Mouse (Mus musculus) stomach, postnatal 0 days (tissue): ENCODE measurements around the gene Gm3159. TPM values are rescaled to one million over a fixed set of nuclear protein-coding genes. Genes with fewer than 3 reads are reported as not detected.
"Not testable (repeated sequence)": the region's sequence is repeated elsewhere in the genome, so short reads cannot be mapped to it uniquely, and the experiment has no call there.

Source experiments
- ATAC-seq: fragments of 200-750 bp; cut with Nextera tagmentation; 2 replicates; pipeline ENCODE4 v1.8.0; 2017; ENCODE audit not compliant: low FRiP score, low TSS enrichment
- DNase-seq: peaks from one replicate; pipeline ENCODE4 v3.0.0-alpha.2; 2016; ENCODE audit warnings: low spot score
- H3K27ac ChIP-seq: fragments of 300-500 bp; sonication (generic); replicated peaks from 2 replicates; pipeline ENCODE4 v1.5.1; 2014; ENCODE audit warnings: mild to moderate bottlenecking, control low read depth
- H3K27me3 ChIP-seq: fragments of 300-500 bp; sonication (generic); 2 replicates; pipeline ENCODE4 v1.6.1; 2014; ENCODE audit warnings: low read length; ENCODE audit not compliant: control insufficient read depth, insufficient read depth
- H3K36me3 ChIP-seq: fragments of 300-500 bp; sonication (generic); 2 replicates; pipeline ENCODE4 v1.6.1; 2014; ENCODE audit warnings: low read length, mixed read lengths; ENCODE audit not compliant: control insufficient read depth, insufficient read depth
- H3K4me1 ChIP-seq: fragments of 300-500 bp; sonication (generic); replicated peaks from 2 replicates; pipeline ENCODE4 v1.6.1; 2014; ENCODE audit warnings: antibody characterized with exemption; ENCODE audit not compliant: control insufficient read depth, insufficient read depth
- H3K4me2 ChIP-seq: fragments of 300-500 bp; sonication (generic); replicated peaks from 2 replicates; pipeline ENCODE4 v1.6.1; 2014; ENCODE audit warnings: low read depth, mild to moderate bottlenecking, control low read depth, moderate library complexity
- H3K4me3 ChIP-seq: fragments of 300-500 bp; sonication (generic); 2 replicates; pipeline ENCODE4 v1.5.1; 2014; ENCODE audit warnings: low read depth, low read length, control low read depth
- H3K9ac ChIP-seq: fragments of 300-500 bp; sonication (generic); 2 replicates; pipeline ENCODE4 v1.6.1; 2014; ENCODE audit warnings: mild to moderate bottlenecking, low read length, control low read depth, mixed read lengths
- H3K9me3 ChIP-seq: fragments of 300-500 bp; sonication (generic); 2 replicates; pipeline ENCODE4 v1.6.1; 2016; ENCODE audit warnings: low read length; ENCODE audit not compliant: control insufficient read depth
- WGBS: fragments of 180-500 bp; shearing (Covaris S2); extraction: QIAGEN DNeasy Blood & Tissue Kit; methylation state at CpG from one replicate; pipeline ENCODE4 v1.1.7; 2014; 5-methylcytosine and 5-hydroxymethylcytosine counted together
- polyA plus RNA-seq: library from polyadenylated mRNA; unstranded; fragments of >200 nt; fragmentation: Nextera tagmentation; extraction: Ambion mirVana; gene quantifications from 2 replicates; pipeline ENCODE4 v1.2.1, GENCODE M21; 2015

The Gm3159 gene
- not detected in 2 replicates for polyA plus RNA-seq

DNA sequence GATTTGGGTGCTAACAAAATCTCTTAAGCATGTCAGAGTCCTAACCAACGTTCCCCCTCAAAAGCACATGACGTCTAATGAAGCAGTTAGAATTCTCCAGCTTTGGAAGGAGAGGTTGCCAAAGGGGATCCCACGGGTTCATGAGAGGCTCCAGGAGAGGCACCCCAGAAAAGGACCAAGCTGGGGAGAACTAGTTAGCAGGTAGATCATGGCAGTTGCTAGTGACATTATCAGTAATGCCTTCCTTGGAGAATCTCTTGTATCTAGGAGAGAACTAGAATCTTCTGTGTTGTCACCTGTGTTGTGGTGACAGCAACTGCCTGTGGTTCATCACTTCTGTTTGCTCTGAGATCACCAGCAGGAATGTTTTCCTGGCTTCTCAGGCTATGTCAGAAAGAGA is at the start of gene Gm3159:
Gm3159 (plus strand) TSS at position 301 of the 400 bp plus-strand sequence.
- DNase-seq, H3K36me3 ChIP-seq, H3K9me3 ChIP-seq, H3K4me3 ChIP-seq, H3K4me1 ChIP-seq, ATAC-seq, H3K9ac ChIP-seq, H3K27ac ChIP-seq, H3K4me2 ChIP-seq, H3K27me3 ChIP-seq: not testable (repeated sequence)
- no CpG with 5 or more reads among the region's 3 CpGs for WGBS

GRCm38 (mm10) chr14:4368991-4369390 is 28.3 kb upstream of the Gm3159 start:
- H3K27me3 ChIP-seq, ATAC-seq, H3K27ac ChIP-seq, H3K4me3 ChIP-seq, DNase-seq, H3K9ac ChIP-seq, H3K4me2 ChIP-seq, H3K9me3 ChIP-seq, H3K4me1 ChIP-seq, H3K36me3 ChIP-seq: not testable (repeated sequence)
- 90% methylated on average over 3 of the region's 3 CpGs for WGBS

DNA sequence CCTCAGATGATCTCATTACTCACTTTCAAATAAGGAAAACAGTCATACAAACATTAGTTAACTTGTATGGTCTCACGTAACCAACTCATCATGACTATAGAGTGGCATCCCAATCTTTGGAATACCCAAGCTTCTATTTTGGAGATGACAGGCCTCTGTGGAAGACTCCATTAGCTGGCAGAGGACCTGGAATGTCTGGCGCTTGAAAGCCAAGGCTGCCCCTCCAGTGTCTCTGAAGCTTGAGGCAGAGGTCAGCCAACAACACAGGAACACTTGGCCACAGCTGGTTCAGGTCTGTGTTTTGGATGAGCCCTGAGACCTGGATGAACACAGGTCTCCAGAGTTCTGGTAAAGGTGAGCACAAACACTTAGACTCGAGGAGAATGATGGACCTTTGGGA is 27.6 kb upstream of the Gm3159 start:
- not testable (repeated sequence) for ATAC-seq, H3K27ac ChIP-seq, H3K4me3 ChIP-seq, H3K4me1 ChIP-seq, H3K9ac ChIP-seq, H3K9me3 ChIP-seq, H3K36me3 ChIP-seq, H3K27me3 ChIP-seq, H3K4me2 ChIP-seq, DNase-seq
- 84% methylated on average over 3 of the region's 3 CpGs for WGBS

GRCm38 (mm10) chr14:4377871-4378270 is 19.5 kb upstream of the Gm3159 start:
- not testable (repeated sequence) for H3K9ac ChIP-seq, H3K4me1 ChIP-seq, H3K27me3 ChIP-seq, H3K27ac ChIP-seq, H3K4me2 ChIP-seq, H3K9me3 ChIP-seq, H3K4me3 ChIP-seq, DNase-seq, H3K36me3 ChIP-seq, ATAC-seq

GRCm38 (mm10) chr14:4385606-4386005 is 11.7 kb upstream of the Gm3159 start:
- DNase-seq, H3K4me1 ChIP-seq, H3K4me2 ChIP-seq, H3K36me3 ChIP-seq, ATAC-seq, H3K9ac ChIP-seq, H3K9me3 ChIP-seq, H3K27ac ChIP-seq, H3K27me3 ChIP-seq, H3K4me3 ChIP-seq: not testable (repeated sequence)

DNA sequence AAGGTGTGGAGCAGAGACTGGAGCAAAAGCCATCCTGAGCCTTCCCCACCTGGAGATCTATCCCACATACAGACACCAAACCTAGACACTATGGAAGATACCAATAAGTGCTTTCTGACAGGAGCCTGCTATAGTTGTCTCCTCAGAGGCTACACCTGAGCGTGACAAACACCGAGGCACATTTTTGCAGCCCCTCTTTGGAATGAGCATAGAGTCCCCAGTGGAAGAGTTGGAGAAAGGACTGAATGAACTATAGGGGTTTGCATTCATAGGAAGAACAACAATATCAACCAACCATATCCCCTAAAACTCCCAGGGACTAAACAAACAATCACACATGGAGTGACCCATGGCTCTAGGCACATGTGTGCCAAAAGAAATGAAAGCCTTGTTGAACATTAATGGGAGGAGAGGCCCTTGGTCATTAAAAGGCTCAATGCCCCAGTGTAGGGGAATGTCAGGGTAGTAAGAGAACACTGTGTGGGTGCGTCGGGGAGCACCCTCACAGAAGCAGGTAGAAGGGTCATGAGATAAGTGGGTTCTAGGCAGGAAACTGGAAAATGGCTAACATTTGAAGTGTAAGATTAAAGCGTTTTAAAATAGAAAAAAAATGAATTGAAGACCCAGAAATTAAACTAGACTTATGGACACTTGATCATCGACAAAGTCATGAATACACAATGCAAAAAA is 4.3 kb upstream of the Gm3159 start:
- not testable (repeated sequence) for H3K4me1 ChIP-seq, H3K27ac ChIP-seq, H3K4me3 ChIP-seq, H3K9ac ChIP-seq, H3K9me3 ChIP-seq, H3K4me2 ChIP-seq, H3K36me3 ChIP-seq, ATAC-seq, H3K27me3 ChIP-seq, DNase-seq
- WGBS, result 83% methylated on average over 2 of the region's 6 CpGs

DNA sequence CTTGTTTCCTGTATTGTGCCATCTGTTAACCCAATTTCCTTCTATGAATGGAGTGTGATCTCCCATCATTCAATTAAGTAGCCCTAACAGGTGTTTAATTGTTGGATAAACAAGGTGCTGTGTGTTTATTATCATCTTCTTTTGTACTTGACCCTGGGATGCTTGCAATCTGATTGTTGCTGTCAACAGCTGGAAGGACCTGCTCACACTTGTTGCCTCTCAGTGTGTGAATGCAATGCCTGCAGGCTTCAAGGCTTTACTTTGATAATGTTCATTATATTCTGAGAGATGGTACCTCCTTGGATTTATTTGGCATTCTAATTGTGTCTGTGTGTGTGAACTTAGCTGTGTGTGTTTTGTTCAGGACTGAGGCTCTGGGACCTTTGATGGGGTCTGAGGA is 1.3 kb downstream of the Gm3159 start:
- not testable (repeated sequence) for H3K4me2 ChIP-seq, H3K27me3 ChIP-seq, H3K4me1 ChIP-seq, H3K36me3 ChIP-seq, DNase-seq, H3K4me3 ChIP-seq, H3K9me3 ChIP-seq, H3K27ac ChIP-seq, ATAC-seq, H3K9ac ChIP-seq

DNA sequence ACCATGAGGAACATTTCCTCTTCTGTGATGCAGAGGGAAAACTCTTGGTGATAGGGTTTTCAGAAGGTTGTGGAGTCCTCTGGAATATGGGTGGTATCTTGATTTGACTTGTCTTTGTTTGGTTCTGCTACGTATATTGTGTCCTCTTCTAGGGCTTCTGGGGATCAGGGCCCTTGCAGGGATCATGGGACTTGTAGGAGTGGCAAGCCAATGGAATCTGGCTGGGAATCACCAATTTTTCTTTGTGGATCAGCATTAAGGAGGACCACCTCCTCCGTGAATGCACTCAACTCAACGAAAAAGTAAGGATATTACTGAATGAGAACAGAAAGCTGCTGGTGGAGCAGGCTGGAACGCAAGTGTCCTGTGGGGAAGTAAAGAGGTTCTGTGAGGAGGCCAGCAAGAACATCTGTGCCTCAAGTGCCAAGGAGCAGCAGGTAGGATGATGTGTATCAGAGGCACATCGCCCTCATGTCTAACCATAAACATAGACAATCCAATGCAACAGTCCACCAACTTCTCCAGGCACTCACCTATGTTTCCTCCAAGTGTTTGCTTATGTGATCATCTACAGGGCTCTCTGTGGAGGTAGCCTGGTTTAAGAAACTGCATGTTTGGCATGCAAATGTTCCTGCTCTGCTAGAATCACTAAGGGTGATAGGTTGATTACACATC is 2.9 kb downstream of the Gm3159 start:
- H3K36me3 ChIP-seq, result not testable (repeated sequence)

GRCm38 (mm10) chr14:4401245-4401644 is 3.9 kb downstream of the Gm3159 start:
- DNase-seq, H3K4me2 ChIP-seq, H3K36me3 ChIP-seq, H3K9ac ChIP-seq, H3K4me3 ChIP-seq, H3K27me3 ChIP-seq, H3K4me1 ChIP-seq, ATAC-seq, H3K27ac ChIP-seq, H3K9me3 ChIP-seq: not testable (repeated sequence)
- 76% methylated on average over 5 of the region's 5 CpGs for WGBS

More for the DNA sequence above, 2.9 kb downstream of the Gm3159 start:
- WGBS, result 79% methylated on average over 5 of the region's 5 CpGs
- not testable (repeated sequence) for H3K9ac ChIP-seq, H3K4me2 ChIP-seq, DNase-seq, ATAC-seq, H3K9me3 ChIP-seq, H3K4me3 ChIP-seq, H3K4me1 ChIP-seq, H3K27ac ChIP-seq, H3K27me3 ChIP-seq
